Mouse (Mus musculus): ENCODE measurements around the gene Dkkl1. TPM values are rescaled to one million over a fixed set of nuclear protein-coding genes. Genes with fewer than 3 reads are reported as not detected.

The Dkkl1 gene
- polyA plus RNA-seq, 1 experiment from 2014 or later, result 1.0 TPM

DNA sequence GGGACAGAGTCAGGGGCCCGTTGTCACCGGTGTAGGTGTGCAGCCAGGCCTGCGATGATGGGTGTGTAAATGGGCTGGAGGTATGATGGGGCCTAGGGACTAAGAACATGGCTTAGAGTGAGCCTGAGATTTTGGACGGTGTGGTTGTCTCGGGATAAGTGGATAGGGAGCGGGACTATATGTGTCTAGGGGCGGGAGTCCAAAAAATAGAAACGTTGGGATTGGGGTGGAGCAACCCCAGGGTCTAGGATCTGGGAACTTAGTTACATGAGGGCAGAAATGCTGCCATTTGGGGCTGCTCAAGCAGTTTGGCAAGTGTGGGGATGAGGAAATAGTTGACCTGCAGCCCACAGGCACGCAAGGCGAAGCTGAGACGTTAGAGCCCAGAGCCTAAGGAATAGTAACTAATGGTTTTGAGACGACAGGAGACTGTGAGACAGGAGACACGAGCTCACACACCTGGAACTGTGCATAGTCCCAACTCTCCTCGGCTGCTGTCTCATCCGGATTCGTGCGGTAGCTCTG is 23.8 kb upstream of the Dkkl1 start:
- Histone ChIP-seq H3K4me3 (peak overlapping the region; percentile 8; the same call in 1 of the 2 replicates), H3K27ac (replicated peaks) (peak overlapping the region; percentile 71), H3K9ac (replicated peaks) (peak overlapping the region; percentile 41; the same call in 1 of the 2 replicates), H3K36me3 (peaks cover 23% of the 10 kb centered on the region), H3K27me3 (peaks cover 53% of the 10 kb centered on the region), H3K4me1 (peaks cover 39% of the 10 kb centered on the region), H3K9me3 (no peaks in the 10 kb centered on the region), H3K4me2 (replicated peaks) (peak overlapping the region; percentile 36)
- ATAC-seq (ENCODE audit: low FRiP score, low read depth), result no peak
- 30% methylated on average over 17 of the region's 17 CpGs for WGBS

DNA sequence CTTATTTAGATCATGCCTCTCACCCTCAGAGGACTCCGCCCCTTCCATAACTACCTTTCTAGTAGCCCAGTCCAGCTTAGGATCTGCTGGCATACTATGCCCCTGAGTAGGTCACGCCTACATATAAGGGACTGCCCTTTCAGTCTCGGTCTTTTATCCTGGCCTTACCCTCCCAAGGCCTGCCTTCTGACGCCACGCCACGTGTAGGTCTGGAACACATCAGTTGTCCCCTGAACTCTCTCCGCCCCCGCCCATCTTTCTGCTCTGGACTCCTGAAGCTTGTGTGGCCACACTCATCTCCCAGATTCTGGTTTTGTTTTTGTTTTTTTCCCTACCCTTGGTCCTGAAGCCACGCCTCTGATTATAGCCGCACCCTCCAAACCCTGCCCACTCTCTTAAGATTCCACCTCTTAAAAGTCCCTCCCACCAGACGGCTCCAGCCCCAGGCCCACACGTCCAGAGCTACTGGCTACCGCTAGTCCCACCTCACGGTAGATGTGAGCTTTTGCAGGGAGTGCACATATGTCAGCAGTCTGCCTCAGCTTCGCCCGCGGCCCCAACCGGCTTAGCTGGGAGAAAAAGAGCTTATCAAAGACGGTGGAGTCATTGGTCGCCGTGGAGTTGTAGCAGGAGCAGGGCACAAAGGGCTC is 23.1 kb upstream of the Dkkl1 start:
- peak; percentile 82 for ATAC-seq (ENCODE audit: low FRiP score, low read depth)
- Histone ChIP-seq H3K9ac (replicated peaks) (0 out of 2 replicates have a peak overlapping the region, but pooled peaks have one; percentile 41), H3K4me2 (replicated peaks) (peak overlapping the region; percentile 36), H3K4me1 (peaks cover 32% of the 10 kb centered on the region), H3K27me3 (peaks cover 46% of the 10 kb centered on the region), H3K27ac (replicated peaks) (peak overlapping the region; percentile 71), H3K9me3 (no peaks in the 10 kb centered on the region), H3K4me3 (peak overlapping the region; percentile 8; the same call in 1 of the 2 replicates), H3K36me3 (peaks cover 23% of the 10 kb centered on the region)
- 5% methylated on average over 21 of the region's 21 CpGs for WGBS

DNA sequence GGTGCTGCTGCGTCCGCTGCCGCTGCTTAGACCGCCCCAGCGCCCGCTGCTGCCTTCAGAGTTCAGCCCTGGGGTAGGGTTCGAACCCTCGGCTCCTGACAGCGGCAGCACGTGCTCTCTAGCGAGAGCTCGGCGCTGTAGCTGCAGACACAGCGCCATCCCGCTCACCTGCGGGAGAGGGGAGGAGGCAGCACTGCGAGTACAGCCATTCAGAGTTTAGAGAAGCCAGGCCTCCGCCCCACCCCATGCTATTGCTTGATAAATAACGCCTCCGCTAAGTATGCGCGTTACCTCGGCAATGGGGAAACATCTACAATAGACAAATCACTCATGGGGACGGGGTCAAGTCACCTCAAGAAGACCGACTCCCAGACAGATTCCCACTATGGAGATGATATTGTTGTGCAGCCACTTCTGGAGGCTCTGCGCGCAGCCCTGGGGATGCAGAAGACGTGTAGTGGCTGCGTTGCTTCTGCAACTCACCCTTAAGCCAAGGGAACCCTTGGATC is 22.4 kb upstream of the Dkkl1 start:
- Histone ChIP-seq H3K4me2 (replicated peaks) (peak overlapping the region; percentile 36), H3K4me1 (peaks cover 30% of the 10 kb centered on the region), H3K36me3 (peaks cover 29% of the 10 kb centered on the region), H3K4me3 (0 out of 2 replicates have a peak overlapping the region, but pooled peaks have one; percentile 8), H3K9me3 (no peaks in the 10 kb centered on the region), H3K9ac (replicated peaks) (0 out of 2 replicates have a peak overlapping the region, but pooled peaks have one; percentile 20), H3K27me3 (peaks cover 39% of the 10 kb centered on the region), H3K27ac (replicated peaks) (peak overlapping the region; percentile 71)
- 9% methylated on average over 29 of the region's 29 CpGs for WGBS
- 0 out of 2 replicates have a peak, but pooled peaks have one; percentile 2 for ATAC-seq (ENCODE audit: low FRiP score, low read depth)

DNA sequence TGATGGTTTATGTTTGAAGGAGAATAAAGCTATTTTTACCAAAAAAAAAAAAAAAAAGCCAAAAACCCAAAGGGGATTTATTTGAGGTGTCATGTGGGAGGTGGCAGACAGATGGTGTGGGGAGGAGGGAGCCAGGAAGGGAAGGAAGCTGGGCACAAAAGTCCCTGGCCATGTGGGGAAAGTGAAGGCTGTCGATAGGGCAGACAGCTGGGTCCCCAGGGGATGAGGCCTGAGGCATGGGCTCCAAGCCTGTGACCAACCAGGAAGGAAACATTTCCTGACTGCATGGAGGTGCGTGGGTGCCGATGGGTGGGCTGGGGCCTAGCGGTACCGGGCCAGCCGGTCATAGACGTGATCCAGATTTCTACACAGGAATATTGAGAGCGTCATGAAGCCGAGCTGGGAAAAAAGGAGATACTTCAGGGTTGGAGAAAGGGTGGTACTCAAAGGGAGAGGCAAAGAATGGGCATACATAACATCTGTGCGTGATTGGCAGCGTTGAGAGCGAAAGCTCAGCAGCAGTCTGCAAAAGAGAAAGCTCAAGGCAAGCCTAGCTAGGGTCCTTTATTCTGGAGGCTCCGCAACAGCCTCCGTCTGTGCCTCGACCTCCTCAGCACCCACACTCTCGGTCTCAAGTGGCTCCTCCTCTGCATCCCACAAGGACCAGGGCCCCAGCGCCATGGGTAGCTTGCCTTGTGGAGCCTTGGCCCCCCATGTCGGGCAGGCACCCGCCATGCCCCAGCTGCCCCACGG is 21.8 kb upstream of the Dkkl1 start:
- WGBS, result 28% methylated on average over 20 of the region's 20 CpGs
- Histone ChIP-seq H3K9me3 (no peaks in the 10 kb centered on the region), H3K4me1 (peaks cover 30% of the 10 kb centered on the region), H3K27ac (replicated peaks) (peak overlapping the region; percentile 71), H3K27me3 (peaks cover 33% of the 10 kb centered on the region), H3K4me2 (replicated peaks) (peak overlapping the region; percentile 36), H3K9ac (replicated peaks) (0 out of 2 replicates have a peak overlapping the region, but pooled peaks have one; percentile 20), H3K4me3 (0 out of 2 replicates have a peak overlapping the region, but pooled peaks have one; percentile 5), H3K36me3 (peaks cover 35% of the 10 kb centered on the region)
- ATAC-seq (ENCODE audit: low FRiP score, low read depth), result peak; percentile 13; the same call in 1 of the 2 replicates

DNA sequence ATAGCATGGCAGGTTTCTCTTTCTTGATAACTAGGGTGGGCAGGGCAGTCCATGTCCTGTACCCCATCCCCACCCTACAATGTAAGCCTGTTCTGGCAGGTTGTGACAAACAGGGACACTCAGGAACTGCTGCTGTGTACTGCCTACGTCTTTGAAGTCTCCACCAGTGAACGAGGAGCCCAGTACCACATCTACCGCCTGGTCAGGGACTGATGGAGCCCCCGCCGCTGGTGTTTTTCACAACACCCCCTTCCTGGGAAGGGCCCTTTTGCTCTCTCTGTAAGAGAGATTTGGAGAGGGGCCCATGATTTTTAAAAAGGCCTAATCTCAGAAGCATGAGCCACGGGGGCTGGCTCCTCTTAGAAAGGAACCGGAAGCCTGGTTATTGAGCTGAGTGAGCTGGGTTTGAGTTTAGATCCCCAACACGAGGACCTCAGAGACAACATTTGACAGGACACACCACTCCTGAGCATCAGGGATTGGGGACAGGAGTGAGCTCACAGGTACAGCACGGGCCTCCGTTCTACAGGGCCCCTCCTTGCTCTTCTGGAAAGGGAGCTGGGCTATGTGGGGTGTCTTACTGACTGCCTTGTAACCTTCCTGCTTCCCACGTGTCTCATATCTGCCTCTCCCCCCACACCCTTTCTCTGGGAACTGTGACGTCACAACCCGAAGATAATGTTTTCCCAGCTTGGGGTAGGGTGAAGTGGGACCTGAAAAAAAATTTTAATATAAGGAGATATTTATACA is 20.9 kb upstream of the Dkkl1 start:
- H3K9ac ChIP-seq (replicated peaks), result no peak overlapping the region
- no peak overlapping the region for H3K4me2 ChIP-seq (replicated peaks)
- ATAC-seq (ENCODE audit: low FRiP score, low read depth), result no peak
- no peak overlapping the region for H3K27ac ChIP-seq (replicated peaks)
- peaks cover 30% of the 10 kb centered on the region for H3K4me1 ChIP-seq
- no peaks in the 10 kb centered on the region for H3K9me3 ChIP-seq
- no peak overlapping the region for H3K4me3 ChIP-seq
- H3K36me3 ChIP-seq, result peaks cover 44% of the 10 kb centered on the region
- peaks cover 26% of the 10 kb centered on the region for H3K27me3 ChIP-seq
- 70% methylated on average over 13 of the region's 13 CpGs for WGBS

DNA sequence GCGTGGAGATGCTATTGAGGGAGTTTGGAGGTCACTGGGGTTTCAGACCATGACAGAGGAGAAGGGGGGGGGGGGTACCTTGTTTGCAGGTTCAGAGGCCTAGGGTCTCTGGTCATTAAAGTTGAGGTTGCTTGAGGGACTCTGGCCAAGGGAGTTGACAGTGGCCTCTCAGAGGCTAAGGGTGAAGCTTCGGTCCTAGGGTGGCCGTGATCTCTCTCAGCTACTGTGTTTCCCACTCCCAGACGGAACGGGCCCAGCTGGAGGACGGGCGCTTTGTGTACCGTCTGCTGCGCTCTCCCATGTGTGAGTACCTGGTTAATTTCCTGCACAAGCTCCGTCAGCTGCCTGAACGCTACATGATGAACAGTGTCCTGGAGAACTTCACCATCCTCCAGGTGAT is 20.0 kb upstream of the Dkkl1 start:
- H3K9ac ChIP-seq (replicated peaks), result no peak overlapping the region
- no peak for ATAC-seq (ENCODE audit: low FRiP score, low read depth)
- no peak overlapping the region for H3K4me2 ChIP-seq (replicated peaks)
- peaks cover 16% of the 10 kb centered on the region for H3K27me3 ChIP-seq
- no peak overlapping the region for H3K4me3 ChIP-seq
- WGBS, result 86% methylated on average over 11 of the region's 11 CpGs
- H3K4me1 ChIP-seq, result peaks cover 30% of the 10 kb centered on the region
- H3K27ac ChIP-seq (replicated peaks), result no peak overlapping the region
- H3K9me3 ChIP-seq, result no peaks in the 10 kb centered on the region
- H3K36me3 ChIP-seq, result peaks cover 51% of the 10 kb centered on the region

DNA sequence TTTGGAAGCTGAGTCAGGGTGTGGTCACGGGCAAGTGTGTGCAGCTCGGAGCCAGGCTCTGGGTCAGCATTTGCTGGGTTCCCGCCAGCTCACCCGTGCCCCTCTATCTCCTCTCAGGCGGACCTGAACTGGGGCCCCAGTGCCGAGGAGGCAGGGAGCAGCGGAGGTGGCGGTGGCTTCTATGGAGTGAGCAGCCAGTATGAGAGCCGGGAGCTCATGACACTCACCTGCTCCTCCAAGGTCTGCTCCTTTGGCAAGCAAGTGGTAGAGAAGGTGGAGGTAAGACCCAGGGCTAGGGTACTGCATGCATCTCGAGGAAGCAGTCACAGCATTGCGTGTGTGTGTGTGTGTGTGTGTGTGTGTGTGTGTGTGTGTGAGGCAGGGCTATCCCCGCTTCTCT is 19.2 kb upstream of the Dkkl1 start:
- Histone ChIP-seq H3K27me3 (peaks cover 9% of the 10 kb centered on the region; the same call in 1 of the 2 replicates), H3K4me2 (replicated peaks) (no peak overlapping the region), H3K9me3 (no peaks in the 10 kb centered on the region), H3K9ac (replicated peaks) (no peak overlapping the region), H3K27ac (replicated peaks) (no peak overlapping the region), H3K4me1 (peaks cover 30% of the 10 kb centered on the region), H3K36me3 (peaks cover 59% of the 10 kb centered on the region), H3K4me3 (no peak overlapping the region)
- 91% methylated on average over 12 of the region's 12 CpGs for WGBS
- ATAC-seq (ENCODE audit: low FRiP score, low read depth), result no peak

DNA sequence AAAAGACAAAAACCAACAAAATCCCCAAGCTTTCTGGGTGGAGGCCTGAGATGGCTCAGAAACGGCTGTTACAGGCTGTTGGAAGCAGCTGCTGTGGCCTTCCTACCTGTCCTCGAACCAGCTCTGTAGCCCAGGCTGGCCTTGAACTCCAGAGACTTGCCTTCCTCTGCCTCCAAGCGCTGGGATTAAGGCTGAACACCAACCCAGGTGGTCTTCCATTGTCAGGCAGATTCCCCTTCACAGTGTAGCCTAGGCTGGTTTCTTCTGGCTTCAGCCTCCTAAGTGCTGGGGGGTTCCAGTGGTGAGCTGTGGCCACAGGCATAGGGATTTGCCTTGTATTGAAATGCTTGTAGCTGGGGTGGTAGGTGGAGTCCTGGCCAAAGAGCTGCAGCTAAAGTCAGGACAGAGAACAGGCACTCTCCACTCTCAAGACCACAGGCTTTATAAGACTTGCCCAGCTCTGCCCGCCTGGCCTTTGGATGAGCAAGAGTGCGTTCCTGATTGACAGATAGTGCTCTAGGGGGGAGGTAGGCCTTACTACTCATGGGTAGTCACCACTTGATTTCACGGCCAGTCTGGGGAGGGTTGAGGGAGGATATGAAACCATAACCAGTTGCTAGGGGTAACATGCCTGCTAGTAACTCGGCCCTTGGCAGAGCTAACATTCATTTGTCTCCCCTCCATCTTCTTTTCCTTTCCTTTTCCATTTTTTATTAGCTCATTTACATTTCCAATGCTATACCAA is 17.7 kb upstream of the Dkkl1 start:
- Histone ChIP-seq H3K27ac (replicated peaks) (peak overlapping the region; percentile 2; the same call in 1 of the 2 replicates), H3K4me1 (peaks cover 18% of the 10 kb centered on the region), H3K27me3 (peaks cover 9% of the 10 kb centered on the region; the same call in 1 of the 2 replicates), H3K4me2 (replicated peaks) (no peak overlapping the region), H3K9me3 (no peaks in the 10 kb centered on the region), H3K4me3 (no peak overlapping the region), H3K36me3 (peaks cover 74% of the 10 kb centered on the region), H3K9ac (replicated peaks) (no peak overlapping the region)
- ATAC-seq (ENCODE audit: low FRiP score, low read depth), result no peak
- WGBS, result 90% methylated on average over 7 of the region's 7 CpGs

DNA sequence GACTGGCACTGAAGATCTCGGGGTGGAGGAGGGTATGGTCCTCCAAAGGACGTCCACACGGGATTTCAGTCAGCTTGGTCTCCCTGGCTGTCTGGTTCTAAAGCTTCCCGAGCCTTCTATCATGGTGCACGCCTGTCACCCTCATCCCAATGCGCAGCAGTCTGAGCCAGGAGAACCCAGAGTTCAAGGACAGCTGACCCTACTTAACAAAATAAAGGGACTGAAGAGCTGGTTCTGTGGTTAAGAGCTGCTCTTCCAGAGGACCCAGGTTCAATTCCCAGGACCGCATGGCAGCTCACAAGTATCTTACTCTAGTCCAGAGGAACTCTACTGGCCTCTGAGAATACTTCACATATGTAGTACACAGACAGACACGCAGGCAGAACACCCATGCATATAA is 17.1 kb upstream of the Dkkl1 start:
- Histone ChIP-seq H3K4me1 (peaks cover 12% of the 10 kb centered on the region), H3K4me3 (no peak overlapping the region), H3K36me3 (peaks cover 80% of the 10 kb centered on the region), H3K4me2 (replicated peaks) (no peak overlapping the region), H3K27ac (replicated peaks) (no peak overlapping the region), H3K9ac (replicated peaks) (no peak overlapping the region), H3K9me3 (no peaks in the 10 kb centered on the region), H3K27me3 (peaks cover 5% of the 10 kb centered on the region; the same call in 1 of the 2 replicates)
- ATAC-seq (ENCODE audit: low FRiP score, low read depth), result no peak
- 94% methylated on average over 8 of the region's 8 CpGs for WGBS

DNA sequence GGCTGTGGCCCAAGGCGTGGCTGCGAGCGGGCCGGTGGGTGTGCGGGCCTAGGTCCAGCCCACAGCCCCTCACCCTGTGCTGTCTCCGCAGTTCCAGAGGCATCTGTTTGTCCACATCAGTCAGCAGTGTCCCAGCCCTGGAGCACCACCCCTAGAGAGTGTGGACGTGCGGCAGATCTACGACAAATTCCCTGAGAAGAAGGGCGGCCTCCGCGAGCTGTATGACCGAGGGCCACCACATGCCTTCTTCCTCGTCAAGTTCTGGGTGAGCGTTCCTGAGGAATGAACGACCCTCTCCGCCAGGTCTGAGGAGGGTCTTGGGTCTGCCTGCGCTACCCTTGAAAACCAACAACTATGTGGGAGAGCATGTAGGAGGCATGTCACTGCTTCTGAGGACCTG is 16.6 kb upstream of the Dkkl1 start:
- Histone ChIP-seq H3K4me2 (replicated peaks) (no peak overlapping the region), H3K27me3 (0 out of 2 replicates have a peak, but pooled peaks cover under 1% of the 10 kb centered on the region), H3K9ac (replicated peaks) (no peak overlapping the region), H3K9me3 (no peaks in the 10 kb centered on the region), H3K4me1 (peaks cover 7% of the 10 kb centered on the region), H3K27ac (replicated peaks) (no peak overlapping the region), H3K36me3 (peaks cover 85% of the 10 kb centered on the region), H3K4me3 (no peak overlapping the region)
- no peak for ATAC-seq (ENCODE audit: low FRiP score, low read depth)
- WGBS, result 97% methylated on average over 18 of the region's 18 CpGs

DNA sequence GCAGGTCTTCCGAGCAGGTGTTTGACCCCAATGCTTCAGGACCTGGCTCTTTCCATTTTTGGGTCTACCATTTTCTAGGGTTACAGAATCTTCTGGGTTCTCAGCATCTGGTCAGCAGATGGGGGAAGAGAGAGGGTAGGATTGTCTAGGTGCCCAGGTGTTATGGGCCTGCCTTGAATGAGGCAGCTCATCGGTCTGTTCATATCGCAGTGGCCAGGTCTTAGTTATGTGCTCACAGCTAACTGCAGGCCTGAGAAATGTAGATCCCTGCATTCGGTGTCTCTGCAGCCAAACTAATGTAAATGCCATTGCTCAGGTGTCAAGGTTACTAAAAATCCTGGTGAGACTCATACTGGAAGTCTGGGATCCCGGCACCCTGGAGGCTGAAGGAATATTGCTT is 14.5 kb upstream of the Dkkl1 start:
- H3K4me3 ChIP-seq, result no peak overlapping the region
- ATAC-seq (ENCODE audit: low FRiP score, low read depth), result no peak
- no peaks in the 10 kb centered on the region for H3K4me1 ChIP-seq
- no peak overlapping the region for H3K9ac ChIP-seq (replicated peaks)
- WGBS, result 96% methylated on average over 5 of the region's 5 CpGs
- H3K4me2 ChIP-seq (replicated peaks), result no peak overlapping the region
- no peak overlapping the region for H3K27ac ChIP-seq (replicated peaks)
- H3K36me3 ChIP-seq, result peaks cover 89% of the 10 kb centered on the region
- H3K9me3 ChIP-seq, result no peaks in the 10 kb centered on the region
- no peaks in the 10 kb centered on the region for H3K27me3 ChIP-seq
